18 mouse cellular contexts compared by ENCODE assay signal in the genomic region with DNA sequence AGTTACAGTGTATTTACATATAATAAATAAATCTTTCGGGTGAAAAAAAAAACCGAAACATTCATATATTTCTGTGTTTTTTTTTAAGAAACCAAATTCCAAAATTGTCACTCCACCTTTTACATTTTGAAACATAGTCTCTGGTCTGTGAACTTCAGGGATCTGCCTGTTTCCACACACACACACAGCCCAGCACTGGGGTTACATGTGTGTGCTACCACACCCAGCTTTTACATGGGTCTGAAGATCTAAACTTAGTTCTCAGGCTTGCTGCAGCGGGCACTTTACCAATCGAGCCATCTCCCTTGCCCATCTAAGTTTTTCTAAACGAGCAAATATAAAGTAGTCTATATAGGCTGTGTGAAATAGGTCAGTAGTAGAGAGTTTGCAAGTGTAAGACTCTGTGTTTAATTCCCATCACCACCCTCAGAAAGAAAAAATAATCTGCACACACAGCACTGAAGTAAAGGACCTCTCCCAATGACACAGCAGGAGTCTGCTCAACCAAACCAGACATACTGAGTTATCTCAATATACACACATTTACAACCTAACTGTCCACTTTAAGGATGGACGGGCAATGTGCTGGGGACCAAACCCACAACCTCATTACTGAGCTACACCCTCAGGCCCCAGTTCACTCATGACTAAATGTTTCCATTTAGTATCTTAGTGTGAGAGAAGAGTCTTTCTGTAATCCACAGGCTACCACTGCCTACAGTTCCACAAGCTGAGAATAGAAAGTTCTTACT. TPM values are rescaled to one million over a fixed set of nuclear protein-coding genes. Genes with fewer than 3 reads are reported as not detected.
A peak's percentile ranks its signal among the peaks of the same experiment; 100 is the strongest.
DNase-seq lines count a peak whose midpoint lies in the region; ATAC-seq and TF ChIP-seq lines count a peak whose summit lies in the region.
"Had no signal": no experiment of that assay in that cellular context is flagged by ENCODE, and none has a peak within 500 bp of the region (broad histone marks: within the 10 kb centered on the region; RNA-seq: fewer than 3 reads in every experiment).

No protein-coding gene starts in this region.

- DNase-seq in c-Kit-negative CD71-positive TER-119-positive erythroid progenitor cells, embryonic 14.5 days (ENCODE audit: low read depth, low spot score): peak; percentile 86
- DNase-seq in liver, adult 2 months (ENCODE audit: extremely low read depth, low read depth, low spot score): no peak
- no peak for DNase-seq in hindbrain, embryonic 14.5 days (ENCODE audit: low spot score)
- no peak for DNase-seq in midbrain, embryonic 10.5 days (ENCODE audit: low spot score)
- no peak for DNase-seq in right cerebral cortex, postnatal 4 days
- DNase-seq: adrenal gland, postnatal 14 days; cerebellum, adult 18-20 months; lung, postnatal 4 days; right cerebral cortex, postnatal 14 days had no signal

- peaks cover 22% of the 10 kb centered on the region for H3K4me1 ChIP-seq in kidney, embryonic 15.5 days
- H3K4me1 ChIP-seq in kidney, embryonic 14.5 days (ENCODE audit: control insufficient read depth, insufficient read depth, low read length): peaks cover 10% of the 10 kb centered on the region; the same call in 1 of the 2 replicates
- peaks cover 34% of the 10 kb centered on the region for H3K4me1 ChIP-seq in liver, adult 2 months (ENCODE audit: control insufficient read depth, insufficient read depth, low read length)
- H3K4me1 ChIP-seq in hindbrain, embryonic 14.5 days (replicated peaks; ENCODE audit: control insufficient read depth, insufficient read depth, low read length): 0 out of 2 replicates have a peak, but pooled peaks cover 4% of the 10 kb centered on the region
- 0 out of 2 replicates have a peak, but pooled peaks cover 2% of the 10 kb centered on the region for H3K4me1 ChIP-seq in midbrain, embryonic 10.5 days
- H3K4me1 ChIP-seq: limb, embryonic 12.5 days had no signal

- H3K4me3 ChIP-seq in kidney, embryonic 15.5 days (replicated peaks): no peak overlapping the region
- no peak overlapping the region for H3K4me3 ChIP-seq in kidney, embryonic 14.5 days (ENCODE audit: low read length)
- no peak overlapping the region for H3K4me3 ChIP-seq in liver, adult 2 months (ENCODE audit: insufficient read depth, low read depth, low read length)
- no peak overlapping the region for H3K4me3 ChIP-seq in hindbrain, embryonic 14.5 days (replicated peaks; ENCODE audit: low read length)
- no peak overlapping the region for H3K4me3 ChIP-seq in midbrain, embryonic 10.5 days
- H3K4me3 ChIP-seq: embryonic facial prominence, embryonic 10.5 days; heart, embryonic 15.5 days; limb, embryonic 12.5 days had no signal

- no peak overlapping the region for H3K9ac ChIP-seq in kidney, embryonic 15.5 days
- H3K9ac ChIP-seq in kidney, embryonic 14.5 days (ENCODE audit: low read depth, low read length): no peak overlapping the region
- H3K9ac ChIP-seq in liver, adult 2 months (ENCODE audit: low read depth, low read length): no peak overlapping the region
- H3K9ac ChIP-seq in hindbrain, embryonic 14.5 days: no peak overlapping the region
- H3K9ac ChIP-seq: heart, embryonic 15.5 days; limb, embryonic 12.5 days had no signal

- no peak overlapping the region for H3K4me2 ChIP-seq in kidney, embryonic 15.5 days
- no peak overlapping the region for H3K4me2 ChIP-seq in kidney, embryonic 14.5 days (replicated peaks; ENCODE audit: low read depth, low read length)
- H3K4me2 ChIP-seq in hindbrain, embryonic 14.5 days (replicated peaks): no peak overlapping the region
- H3K4me2 ChIP-seq: heart, embryonic 15.5 days; limb, embryonic 12.5 days had no signal

- 87% methylated on average over 6 of the region's 6 CpGs for WGBS in kidney, embryonic 15.5 days
- 90% methylated on average over 6 of the region's 6 CpGs for WGBS in kidney, embryonic 14.5 days
- WGBS in liver, adult 2 months: 90% methylated on average over 6 of the region's 6 CpGs
- WGBS in hindbrain, embryonic 14.5 days: 95% methylated on average over 6 of the region's 6 CpGs
- WGBS in midbrain, embryonic 10.5 days: 90% methylated on average over 6 of the region's 6 CpGs

- no peak for TF ChIP-seq POLR2A in liver, adult 2 months (IDR thresholded peaks at IDR 0.05; ENCODE audit: extremely low read depth, insufficient read depth, low read length)

- H3K27ac ChIP-seq in kidney, embryonic 15.5 days: no peak overlapping the region
- no peak overlapping the region for H3K27ac ChIP-seq in kidney, embryonic 14.5 days (ENCODE audit: low read depth, low read length)
- peak overlapping the region; percentile 52 for H3K27ac ChIP-seq in liver, adult 2 months (replicated peaks; ENCODE audit: insufficient read depth, low read depth, low read length)
- H3K27ac ChIP-seq in hindbrain, embryonic 14.5 days: no peak overlapping the region
- no peak overlapping the region for H3K27ac ChIP-seq in midbrain, embryonic 10.5 days (replicated peaks)
- H3K27ac ChIP-seq: embryonic facial prominence, embryonic 10.5 days; kidney, postnatal 0 days; limb, embryonic 12.5 days had no signal

- H3K36me3 ChIP-seq in kidney, embryonic 15.5 days: peaks cover 21% of the 10 kb centered on the region
- peaks cover 11% of the 10 kb centered on the region; the same call in 1 of the 2 replicates for H3K36me3 ChIP-seq in kidney, embryonic 14.5 days (ENCODE audit: control insufficient read depth, insufficient read depth, low read length)
- peaks cover 7% of the 10 kb centered on the region; the same call in 1 of the 2 replicates for H3K36me3 ChIP-seq in liver, adult 2 months (ENCODE audit: control insufficient read depth, insufficient read depth, low read length)
- peaks cover 18% of the 10 kb centered on the region for H3K36me3 ChIP-seq in hindbrain, embryonic 14.5 days (replicated peaks; ENCODE audit: control insufficient read depth, insufficient read depth)
- peaks cover 42% of the 10 kb centered on the region for H3K36me3 ChIP-seq in midbrain, embryonic 10.5 days

- H3K9me3 ChIP-seq in kidney, embryonic 15.5 days (replicated peaks): no peaks in the 10 kb centered on the region
- no peaks in the 10 kb centered on the region for H3K9me3 ChIP-seq in kidney, embryonic 14.5 days (ENCODE audit: control insufficient read depth, low read length)
- H3K9me3 ChIP-seq in hindbrain, embryonic 14.5 days (ENCODE audit: control insufficient read depth, low read length): no peaks in the 10 kb centered on the region
- H3K9me3 ChIP-seq in midbrain, embryonic 10.5 days (replicated peaks): no peaks in the 10 kb centered on the region
- H3K9me3 ChIP-seq: embryonic facial prominence, embryonic 10.5 days; heart, embryonic 15.5 days; limb, embryonic 12.5 days had no signal

- ATAC-seq in kidney, embryonic 15.5 days (replicated peaks; ENCODE audit: low FRiP score): peak; percentile 64; the same call in 1 of the 2 replicates
- ATAC-seq in kidney, embryonic 14.5 days (ENCODE audit: low FRiP score, low TSS enrichment): no peak
- ATAC-seq in megakaryocyte-erythroid progenitor cell, adult 5-6 weeks (replicated peaks; ENCODE audit: low FRiP score, low TSS enrichment, poor library complexity, severe bottlenecking): peak; percentile 85
- ATAC-seq in hindbrain, embryonic 14.5 days (ENCODE audit: low FRiP score): no peak
- ATAC-seq: hindbrain, embryonic 16.5 days had no signal

- no peaks in the 10 kb centered on the region for H3K27me3 ChIP-seq in kidney, embryonic 15.5 days
- no peaks in the 10 kb centered on the region for H3K27me3 ChIP-seq in kidney, embryonic 14.5 days (ENCODE audit: control insufficient read depth, insufficient read depth, low read length)
- no peaks in the 10 kb centered on the region for H3K27me3 ChIP-seq in liver, adult 2 months (ENCODE audit: control insufficient read depth, insufficient read depth, low read length)
- H3K27me3 ChIP-seq in hindbrain, embryonic 14.5 days (ENCODE audit: control insufficient read depth, insufficient read depth, low read length): no peaks in the 10 kb centered on the region
- no peaks in the 10 kb centered on the region for H3K27me3 ChIP-seq in midbrain, embryonic 10.5 days (ENCODE audit: low read depth, poor library complexity, severe bottlenecking)
- H3K27me3 ChIP-seq: limb, embryonic 12.5 days had no signal

- TF ChIP-seq CTCF in liver, adult 2 months (IDR thresholded peaks at IDR 0.05; ENCODE audit: low read depth, low read length): no peak

- peaks cover 12% of the 10 kb centered on the region; the same call in 1 of the 2 replicates for H3K79me2 ChIP-seq in liver, adult 2 months (ENCODE audit: control insufficient read depth, insufficient read depth, low read length)

RNA-seq across cellular contexts. Expression of a gene that starts 25.8 kb away (rescaled TPM):
- polyA plus RNA-seq in kidney, embryonic 15.5 days (2015; fragmentation: Nextera tagmentation; extraction: Ambion mirVana): 12.2 and 13.8 TPM in 2 replicates
- polyA plus RNA-seq in kidney, embryonic 14.5 days (2014; fragmentation: Nextera tagmentation; extraction: Ambion mirVana): 13.6 and 14.9 TPM in 2 replicates
- total RNA-seq in liver, adult 2 months (2014; rRNA removed): 19.7 and 26.9 TPM in 2 replicates
- polyA plus RNA-seq in liver, adult 2 months (2012; rRNA removed): 37.1 and 38.0 TPM in 2 replicates
- total RNA-seq in megakaryocyte-erythroid progenitor cell, adult 5-6 weeks (2014; fragmentation: Nextera tagmentation): 34.9 and 36.4 TPM in 2 replicates
- 8.3 and 16.0 TPM in 2 replicates for total RNA-seq in megakaryocyte-erythroid progenitor cell, adult 5-6 weeks (2017)
- polyA plus RNA-seq in hindbrain, embryonic 14.5 days (2014; fragmentation: Nextera tagmentation; extraction: Ambion mirVana): 9.1 and 10.4 TPM in 2 replicates
- polyA plus RNA-seq in midbrain, embryonic 10.5 days (2016; fragmentation: Nextera tagmentation; extraction: Ambion mirVana): 9.6 and 11.4 TPM in 2 replicates

RNA-seq across cellular contexts. Expression of a gene that starts 26.2 kb away (rescaled TPM):
- 0.13 and 0.14 TPM in 2 replicates for polyA plus RNA-seq in kidney, embryonic 15.5 days (2015; fragmentation: Nextera tagmentation; extraction: Ambion mirVana)
- polyA plus RNA-seq in kidney, embryonic 14.5 days (2014; fragmentation: Nextera tagmentation; extraction: Ambion mirVana): 0.14 and 0.27 TPM in 2 replicates
- total RNA-seq in liver, adult 2 months (2014; rRNA removed): not detected in 2 replicates
- polyA plus RNA-seq in liver, adult 2 months (2012; rRNA removed): not detected in 2 replicates
- not detected in 2 replicates for total RNA-seq in megakaryocyte-erythroid progenitor cell, adult 5-6 weeks (2014; fragmentation: Nextera tagmentation)
- not detected in 2 replicates for total RNA-seq in megakaryocyte-erythroid progenitor cell, adult 5-6 weeks (2017)
- 0.64 and 1.4 TPM in 2 replicates for polyA plus RNA-seq in hindbrain, embryonic 14.5 days (2014; fragmentation: Nextera tagmentation; extraction: Ambion mirVana)
- polyA plus RNA-seq in midbrain, embryonic 10.5 days (2016; fragmentation: Nextera tagmentation; extraction: Ambion mirVana): 0.22 and 0.23 TPM in 2 replicates
- total RNA-seq: adrenal gland, postnatal 14 days; gastrocnemius, adult 18-20 months had no signal

RNA-seq across cellular contexts. Expression of a gene that starts 42.9 kb away (rescaled TPM):
- polyA plus RNA-seq in kidney, embryonic 15.5 days (2015; fragmentation: Nextera tagmentation; extraction: Ambion mirVana): 21.2 and 23.7 TPM in 2 replicates
- polyA plus RNA-seq in kidney, embryonic 14.5 days (2014; fragmentation: Nextera tagmentation; extraction: Ambion mirVana): 11.9 and 15.8 TPM in 2 replicates
- total RNA-seq in liver, adult 2 months (2014; rRNA removed): 2.6 and 3.4 TPM in 2 replicates
- 6.3 and 9.2 TPM in 2 replicates for polyA plus RNA-seq in liver, adult 2 months (2012; rRNA removed)
- 2.3 and 2.7 TPM in 2 replicates for total RNA-seq in megakaryocyte-erythroid progenitor cell, adult 5-6 weeks (2014; fragmentation: Nextera tagmentation)
- 3.1 and 9.8 TPM in 2 replicates for total RNA-seq in megakaryocyte-erythroid progenitor cell, adult 5-6 weeks (2017)
- polyA plus RNA-seq in hindbrain, embryonic 14.5 days (2014; fragmentation: Nextera tagmentation; extraction: Ambion mirVana): 62.7 and 71.7 TPM in 2 replicates
- 35.0 and 39.5 TPM in 2 replicates for polyA plus RNA-seq in midbrain, embryonic 10.5 days (2016; fragmentation: Nextera tagmentation; extraction: Ambion mirVana)

RNA-seq across cellular contexts. Expression of a gene that starts 51.7 kb away (rescaled TPM):
- polyA plus RNA-seq in kidney, embryonic 15.5 days (2015; fragmentation: Nextera tagmentation; extraction: Ambion mirVana): 42.0 and 47.0 TPM in 2 replicates
- polyA plus RNA-seq in kidney, embryonic 14.5 days (2014; fragmentation: Nextera tagmentation; extraction: Ambion mirVana): 31.1 and 41.0 TPM in 2 replicates
- 0.92 and 1.4 TPM in 2 replicates for total RNA-seq in liver, adult 2 months (2014; rRNA removed)
- 1.9 and 2.1 TPM in 2 replicates for polyA plus RNA-seq in liver, adult 2 months (2012; rRNA removed)
- 32.0 and 47.6 TPM in 2 replicates for total RNA-seq in megakaryocyte-erythroid progenitor cell, adult 5-6 weeks (2014; fragmentation: Nextera tagmentation)
- 14.2 and 20.0 TPM in 2 replicates for total RNA-seq in megakaryocyte-erythroid progenitor cell, adult 5-6 weeks (2017)
- polyA plus RNA-seq in hindbrain, embryonic 14.5 days (2014; fragmentation: Nextera tagmentation; extraction: Ambion mirVana): 46.3 and 51.7 TPM in 2 replicates
- 55.7 and 62.6 TPM in 2 replicates for polyA plus RNA-seq in midbrain, embryonic 10.5 days (2016; fragmentation: Nextera tagmentation; extraction: Ambion mirVana)

RNA-seq across cellular contexts. Expression of a gene that starts 53.6 kb away (rescaled TPM):
- polyA plus RNA-seq in kidney, embryonic 15.5 days (2015; fragmentation: Nextera tagmentation; extraction: Ambion mirVana): 66.9 and 67.5 TPM in 2 replicates
- polyA plus RNA-seq in kidney, embryonic 14.5 days (2014; fragmentation: Nextera tagmentation; extraction: Ambion mirVana): 57.2 and 65.0 TPM in 2 replicates
- 11.3 and 15.6 TPM in 2 replicates for total RNA-seq in liver, adult 2 months (2014; rRNA removed)
- polyA plus RNA-seq in liver, adult 2 months (2012; rRNA removed): 26.9 and 28.5 TPM in 2 replicates
- total RNA-seq in megakaryocyte-erythroid progenitor cell, adult 5-6 weeks (2014; fragmentation: Nextera tagmentation): 24.4 and 27.1 TPM in 2 replicates
- 18.5 and 33.4 TPM in 2 replicates for total RNA-seq in megakaryocyte-erythroid progenitor cell, adult 5-6 weeks (2017)
- 46.2 and 51.2 TPM in 2 replicates for polyA plus RNA-seq in hindbrain, embryonic 14.5 days (2014; fragmentation: Nextera tagmentation; extraction: Ambion mirVana)
- polyA plus RNA-seq in midbrain, embryonic 10.5 days (2016; fragmentation: Nextera tagmentation; extraction: Ambion mirVana): 82.2 and 88.1 TPM in 2 replicates

Comparison
In these comparisons a context has a peak if more than half of its experiments do, and no peak if none do; other contexts are left out.
1. ATAC-seq: peak in kidney, embryonic 15.5 days (single experiment) and megakaryocyte-erythroid progenitor cell, adult 5-6 weeks (single experiment); none in kidney, embryonic 14.5 days (single experiment) and hindbrain, embryonic 14.5 days (single experiment).